Mouse (Mus musculus) cerebellum, adult 2 months (tissue): ENCODE results near the gene Prss41.

Experiments
- CTCF ChIP-seq: fragments of 200-500 bp; IDR thresholded peaks from 2 replicates; pipeline ENCODE4 v1.5.1; 2011; ENCODE audit warnings: low read depth, mild to moderate bottlenecking, control low read depth, low read length, moderate library complexity, borderline replicate concordance; ENCODE audit not compliant: insufficient read depth
- POLR2A ChIP-seq: fragments of 200-500 bp; IDR thresholded peaks from 2 replicates; pipeline ENCODE4 v1.6.1; 2011; ENCODE audit warnings: low read length, control low read depth, borderline replicate concordance; ENCODE audit not compliant: insufficient read depth

- TF ChIP-seq POLR2A (no peak), CTCF (no peak)
Measured at GRCm38 (mm10) chr17:23801627-23802026, 42.3 kb downstream of the Prss41 start.
